17 mouse cellular contexts compared by ENCODE assay signal in the genomic region with DNA sequence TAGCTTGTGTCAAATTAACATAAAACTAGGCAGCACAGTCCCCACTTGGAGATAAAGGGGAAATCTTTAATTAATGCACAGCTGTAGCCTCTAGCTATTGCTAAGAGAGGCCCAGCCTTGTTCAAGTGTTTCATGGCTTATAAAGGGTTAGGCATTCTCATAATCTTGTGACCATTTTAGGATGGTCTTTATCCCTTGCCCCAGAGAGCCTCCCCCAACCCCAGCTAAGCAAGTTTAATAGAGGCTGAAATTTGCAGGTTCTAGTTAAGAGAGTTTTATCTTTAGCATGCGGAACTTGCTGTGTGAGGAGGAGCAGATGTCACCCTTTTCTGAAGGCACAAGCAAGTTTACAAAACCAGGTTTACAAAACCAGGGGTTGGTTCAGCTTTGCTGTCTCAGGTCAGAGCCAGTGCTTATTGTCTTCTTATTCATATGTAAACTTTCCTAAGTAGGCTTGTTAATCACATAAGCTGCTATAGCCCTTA.
A peak's percentile ranks its signal among the peaks of the same experiment; 100 is the strongest.
DNase-seq lines count a peak whose midpoint lies in the region; ATAC-seq and TF ChIP-seq lines count a peak whose summit lies in the region.
"Had no signal": no experiment of that assay in that cellular context is flagged by ENCODE, and none has a peak within 500 bp of the region (broad histone marks: within the 10 kb centered on the region; RNA-seq: fewer than 3 reads in every experiment).

No protein-coding gene starts in this region.

- no peak overlapping the region for H3K4me2 ChIP-seq in liver, embryonic 14.5 days (ENCODE audit: low read depth)
- H3K4me2 ChIP-seq in hindbrain, postnatal 0 days (ENCODE audit: low read depth, low read length) = no peak overlapping the region
- H3K4me2 ChIP-seq: heart, embryonic 11.5 days; limb, embryonic 13.5 days had no signal

- H3K9me3 ChIP-seq in forebrain, embryonic 10.5 days = no peaks in the 10 kb centered on the region
- no peaks in the 10 kb centered on the region for H3K9me3 ChIP-seq in liver, embryonic 14.5 days (ENCODE audit: control insufficient read depth, low read length)
- H3K9me3 ChIP-seq in hindbrain, postnatal 0 days (ENCODE audit: low read length) = no peaks in the 10 kb centered on the region
- H3K9me3 ChIP-seq: embryonic facial prominence, embryonic 10.5 days; limb, embryonic 13.5 days had no signal

- no peaks in the 10 kb centered on the region for H3K27me3 ChIP-seq in forebrain, embryonic 10.5 days (ENCODE audit: poor library complexity, severe bottlenecking)
- no peaks in the 10 kb centered on the region for H3K27me3 ChIP-seq in liver, embryonic 14.5 days (ENCODE audit: control insufficient read depth, insufficient read depth, low read length)
- no peaks in the 10 kb centered on the region for H3K27me3 ChIP-seq in hindbrain, postnatal 0 days (ENCODE audit: insufficient read depth, low read length)
- H3K27me3 ChIP-seq: limb, embryonic 13.5 days had no signal

- peak; percentile 49 for ATAC-seq in liver, embryonic 14.5 days (ENCODE audit: insufficient read depth)
- no peak for ATAC-seq in hindbrain, postnatal 0 days
- ATAC-seq: CD4-positive, CD25-positive, alpha-beta regulatory T cell, adult 4 months had no signal

- peaks cover 16% of the 10 kb centered on the region for H3K4me1 ChIP-seq in forebrain, embryonic 10.5 days
- peaks cover 3 to 17% of the 10 kb centered on the region in 2 experiments; a peak in 3 of 4 replicates for H3K4me1 ChIP-seq in liver, embryonic 14.5 days (replicated peaks; ENCODE audit: control insufficient read depth in 2 of 2, insufficient read depth in 2 of 2, low read length in 1 of 2)
- H3K4me1 ChIP-seq in hindbrain, postnatal 0 days (ENCODE audit: insufficient read depth, low read length) = 0 out of 2 replicates have a peak, but pooled peaks cover 2% of the 10 kb centered on the region
- H3K4me1 ChIP-seq: limb, embryonic 13.5 days had no signal

- 0 out of 2 replicates have a peak overlapping the region, but pooled peaks have one; percentile 15 for H3K27ac ChIP-seq in forebrain, embryonic 10.5 days
- no peak overlapping the region; the same call in 1 of the 2 replicates for H3K27ac ChIP-seq in liver, embryonic 14.5 days
- H3K27ac ChIP-seq in hindbrain, postnatal 0 days = no peak overlapping the region
- H3K27ac ChIP-seq: embryonic facial prominence, embryonic 10.5 days; limb, embryonic 13.5 days; stomach, postnatal 0 days had no signal

- TF ChIP-seq CTCF in liver, embryonic 14.5 days (IDR thresholded peaks at IDR 0.05; ENCODE audit: low read depth) = no peak
- TF ChIP-seq CTCF in hindbrain, postnatal 0 days (IDR thresholded peaks at IDR 0.05; ENCODE audit: low read depth) = no peak

- TF ChIP-seq EP300 in liver, embryonic 14.5 days (IDR thresholded peaks at IDR 0.05; ENCODE audit: low read depth) = no peak

- no peak overlapping the region for H3K4me3 ChIP-seq in forebrain, embryonic 10.5 days
- H3K4me3 ChIP-seq in liver, embryonic 14.5 days (ENCODE audit: insufficient read depth in 1 of 2, low read depth in 2 of 2, low read length in 2 of 2) = no peak overlapping the region
- no peak overlapping the region for H3K4me3 ChIP-seq in hindbrain, postnatal 0 days (ENCODE audit: low read length)
- H3K4me3 ChIP-seq: embryonic facial prominence, embryonic 10.5 days; limb, embryonic 13.5 days had no signal

- peak; percentile 18 for DNase-seq in retina, adult 2 months (ENCODE audit: low read depth, low spot score)
- no peak for DNase-seq in retina, embryonic 14.5 days (ENCODE audit: low spot score)
- no peak for DNase-seq in forebrain, embryonic 10.5 days (ENCODE audit: extremely low spot score, low spot score)
- DNase-seq in liver, embryonic 14.5 days (ENCODE audit: low read depth in 3 of 3, low spot score in 3 of 3) = no peak
- no peak for DNase-seq in left cerebral cortex, adult 11 months (ENCODE audit: low spot score)
- DNase-seq in hindbrain, postnatal 0 days (ENCODE audit: low spot score) = no peak
- no peak for DNase-seq in right cerebral cortex, adult 2 months (ENCODE audit: low spot score in 2 of 2)
- DNase-seq: adrenal gland, adult 2 months; cerebellum, adult 9-10 months; kidney, adult 18-20 months; kidney, postnatal 36 days; thymus, postnatal 25 days had no signal

- H3K36me3 ChIP-seq in forebrain, embryonic 10.5 days (replicated peaks) = peaks cover 22% of the 10 kb centered on the region
- H3K36me3 ChIP-seq in liver, embryonic 14.5 days (replicated peaks; ENCODE audit: control insufficient read depth, insufficient read depth, low read depth) = no peaks in the 10 kb centered on the region
- H3K36me3 ChIP-seq in hindbrain, postnatal 0 days (ENCODE audit: insufficient read depth, low read length) = no peaks in the 10 kb centered on the region

- H3K9ac ChIP-seq in liver, embryonic 14.5 days (replicated peaks) = no peak overlapping the region
- H3K9ac ChIP-seq in hindbrain, postnatal 0 days (replicated peaks; ENCODE audit: low read length) = no peak overlapping the region
- H3K9ac ChIP-seq: limb, embryonic 13.5 days had no signal

- 73% methylated on average over 1 of the region's 1 CpGs for WGBS in forebrain, embryonic 10.5 days
- WGBS in liver, embryonic 14.5 days (ENCODE audit: insufficient replicate concordance) = 49% methylated on average over 1 of the region's 1 CpGs
- 58% methylated on average over 1 of the region's 1 CpGs for WGBS in hindbrain, postnatal 0 days
